Mouse (Mus musculus): Measurements from ENCODE around the gene Tmem262. TPM values are rescaled to one million over a fixed set of nuclear protein-coding genes. Genes with fewer than 3 reads are reported as not detected.

Gene Tmem262
- total RNA-seq, 1 experiment from 2014 or later = not detected

DNA sequence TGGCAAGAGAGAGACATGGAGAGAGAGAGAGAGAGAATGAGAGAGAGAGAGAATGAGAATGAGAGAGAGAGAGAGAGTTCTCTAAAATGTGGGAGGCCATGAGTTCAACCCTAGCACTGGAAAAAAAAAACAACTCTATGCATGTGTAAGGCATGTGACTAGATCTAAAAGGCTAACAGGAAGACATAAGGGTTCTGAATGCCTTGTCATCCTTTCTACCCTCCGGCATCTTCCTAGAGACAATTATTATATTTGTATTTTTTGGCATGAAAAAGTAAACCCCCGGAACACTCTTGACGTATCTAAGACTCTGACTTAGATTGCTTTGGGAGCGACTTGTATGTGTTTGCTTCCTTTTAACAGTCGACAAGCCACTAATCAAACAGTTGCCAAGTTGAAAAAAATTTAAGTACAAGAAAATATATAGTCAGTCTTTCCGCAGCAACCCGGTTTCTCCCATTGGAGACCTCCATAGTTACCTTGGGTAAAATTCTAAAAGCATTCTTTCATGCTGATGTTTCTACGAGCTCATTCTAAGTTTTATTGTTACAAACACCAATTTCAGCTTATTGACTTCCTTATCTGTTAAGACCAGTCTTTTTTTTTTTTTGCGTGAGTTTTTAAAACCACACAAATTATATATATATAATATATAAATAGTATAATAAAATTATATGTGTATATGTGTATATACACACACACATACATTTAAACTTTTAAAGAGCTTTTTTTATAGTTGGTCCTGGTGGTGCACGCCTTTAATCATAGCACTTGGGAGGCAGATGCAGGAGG lies 47.2 kb downstream of the Tmem262 start:
- ATAC-seq (replicated peaks; ENCODE audit: insufficient number of reproducible peaks, low FRiP score, low TSS enrichment, poor library complexity, severe bottlenecking) = no peak

DNA sequence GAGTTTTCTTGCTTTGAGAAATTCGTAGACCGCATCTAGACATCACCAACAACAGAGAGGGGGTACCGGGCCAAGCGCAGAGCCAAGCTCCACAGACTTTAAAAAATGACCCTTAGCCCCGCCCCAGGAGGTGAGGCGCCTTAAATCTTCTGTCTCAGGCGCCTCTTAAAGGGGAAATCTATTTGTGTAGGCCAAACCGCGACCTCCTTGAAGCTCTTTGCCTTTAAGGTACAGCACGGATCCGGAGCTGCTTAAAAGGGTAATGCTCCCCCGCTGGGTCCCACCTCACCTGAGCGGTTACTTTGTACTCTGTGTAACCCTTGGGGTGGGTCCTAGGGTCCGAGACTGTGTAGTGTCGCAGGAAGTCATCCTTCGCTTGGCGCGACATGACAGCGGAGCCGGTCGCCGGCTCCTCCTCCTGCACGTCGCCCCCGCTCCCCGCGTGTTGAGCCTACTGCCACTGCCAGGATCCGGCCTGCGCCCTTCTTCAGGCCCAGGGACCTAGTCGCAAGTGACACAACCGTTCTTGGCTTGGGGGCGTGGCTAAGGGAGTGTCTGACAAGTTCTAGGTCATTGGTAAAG lies 48.0 kb downstream of the Tmem262 start, which contains the start of gene Snx15:
TSS of gene Snx15 (minus strand) at position 545 of the 582 bp plus-strand sequence.
- peak; percentile 94 for ATAC-seq (replicated peaks; ENCODE audit: insufficient number of reproducible peaks, low FRiP score, low TSS enrichment, poor library complexity, severe bottlenecking)

Other genes with a start within 250 kb of the Tmem262 start
- 32.8 to 50.6 TPM (median 34.5 TPM) in 3 replicates for gene Frmd8, start 204.8 kb upstream of the Tmem262 start, total RNA-seq (2017)
- gene Slc25a45, start 202.2 kb upstream of the Tmem262 start, total RNA-seq (2017) = 64.4 to 73.5 TPM (median 69.7 TPM) in 3 replicates
- gene Tigd3, start 185.9 kb upstream of the Tmem262 start, total RNA-seq (2017) = 0.64 to 0.97 TPM (median 0.95 TPM) in 3 replicates
- 50.3 to 76.6 TPM (median 76.0 TPM) in 3 replicates for gene Dpf2, start 167.0 kb upstream of the Tmem262 start, total RNA-seq (2017)
- 14.7 to 32.1 TPM (median 27.0 TPM) in 3 replicates for gene Cdc42ep2, start 155.2 kb upstream of the Tmem262 start, total RNA-seq (2017)
- 16.7 to 31.5 TPM (median 26.8 TPM) in 3 replicates for gene Pola2, start 115.8 kb upstream of the Tmem262 start, total RNA-seq (2017)
- not detected in 3 replicates for gene Slc22a20, start 93.9 kb upstream of the Tmem262 start, total RNA-seq (2017)
- 45.8 to 78.2 TPM (median 59.2 TPM) in 3 replicates for gene Capn1, start 64.1 kb upstream of the Tmem262 start, total RNA-seq (2017)
- 7.7 to 16.8 TPM (median 11.2 TPM) in 3 replicates for gene Syvn1, start 33.5 kb upstream of the Tmem262 start, total RNA-seq (2017)
- gene Mrpl49, start 22.2 kb upstream of the Tmem262 start, total RNA-seq (2017) = 10.1 to 30.8 TPM (median 29.6 TPM) in 3 replicates
- gene Fau, start 22.2 kb upstream of the Tmem262 start, total RNA-seq (2017) = 2,354 to 3,035 TPM (median 2,719 TPM) in 3 replicates
- 4.8 to 9.3 TPM (median 8.4 TPM) in 3 replicates for gene Znhit2, start 18.8 kb upstream of the Tmem262 start, total RNA-seq (2017)
- gene Tm7sf2, start 11.7 kb upstream of the Tmem262 start, total RNA-seq (2017) = 5.5 to 18.5 TPM (median 8.9 TPM) in 3 replicates
- gene Vps51, start 2.8 kb upstream of the Tmem262 start, total RNA-seq (2017) = 61.1 to 80.8 TPM (median 75.6 TPM) in 3 replicates
- gene Gm28374, start 2.2 kb downstream of the Tmem262 start, total RNA-seq (2017) = 0.43 TPM in 1 of 3 replicates, not detected in the others
- gene Zfpl1, start 4.9 kb downstream of the Tmem262 start, total RNA-seq (2017) = 29.3 to 49.8 TPM (median 34.6 TPM) in 3 replicates
- 0.49 to 0.76 TPM (median 0.75 TPM) in 3 replicates for gene Cdca5, start 5.0 kb downstream of the Tmem262 start, total RNA-seq (2017)
- gene AC131692.1, start 14.4 kb downstream of the Tmem262 start, total RNA-seq (2017) = 1.4 TPM in 1 of 3 replicates, not detected in the others
- 1.3 TPM in 1 of 3 replicates, not detected in the others for gene Naaladl1, start 25.7 kb downstream of the Tmem262 start, total RNA-seq (2017)
- 2.1 to 2.6 TPM (median 2.1 TPM) in 3 replicates for gene Sac3d1, start 38.6 kb downstream of the Tmem262 start, total RNA-seq (2017)
- 8.8 to 22.5 TPM (median 11.5 TPM) in 3 replicates for gene Snx15, start 48.3 kb downstream of the Tmem262 start, total RNA-seq (2017)
- gene Batf2, start 61.0 kb downstream of the Tmem262 start, total RNA-seq (2017) = 0.78 to 5.3 TPM (median 1.9 TPM) in 3 replicates
- gene Arl2, start 61.5 kb downstream of the Tmem262 start, total RNA-seq (2017) = 4.8 to 9.6 TPM (median 5.8 TPM) in 3 replicates
- gene Majin, start 104.4 kb downstream of the Tmem262 start, total RNA-seq (2017) = not detected in 3 replicates
- not detected in 3 replicates for gene Gpha2, start 146.3 kb downstream of the Tmem262 start, total RNA-seq (2017)
- gene Ppp2r5b, start 155.8 kb downstream of the Tmem262 start, total RNA-seq (2017) = 15.6 to 22.7 TPM (median 18.0 TPM) in 3 replicates
- 32.7 to 41.0 TPM (median 33.2 TPM) in 3 replicates for gene Atg2a, start 161.6 kb downstream of the Tmem262 start, total RNA-seq (2017)
- gene Ehd1, start 196.7 kb downstream of the Tmem262 start, total RNA-seq (2017) = 40.8 to 62.5 TPM (median 59.6 TPM) in 3 replicates
- gene Cdc42bpg, start 226.4 kb downstream of the Tmem262 start, total RNA-seq (2017) = 1.9 to 4.3 TPM (median 2.2 TPM) in 3 replicates

All from monocyte, adult 5-6 weeks (primary cell).